Mouse (Mus musculus): Measurements from ENCODE around the gene Plxnc1. TPM values are rescaled to one million over a fixed set of nuclear protein-coding genes. Genes with fewer than 3 reads are reported as not detected.

Plxnc1 gene
- polyA plus RNA-seq, 1 experiment from 2014 or later, result 1.9 TPM

DNA sequence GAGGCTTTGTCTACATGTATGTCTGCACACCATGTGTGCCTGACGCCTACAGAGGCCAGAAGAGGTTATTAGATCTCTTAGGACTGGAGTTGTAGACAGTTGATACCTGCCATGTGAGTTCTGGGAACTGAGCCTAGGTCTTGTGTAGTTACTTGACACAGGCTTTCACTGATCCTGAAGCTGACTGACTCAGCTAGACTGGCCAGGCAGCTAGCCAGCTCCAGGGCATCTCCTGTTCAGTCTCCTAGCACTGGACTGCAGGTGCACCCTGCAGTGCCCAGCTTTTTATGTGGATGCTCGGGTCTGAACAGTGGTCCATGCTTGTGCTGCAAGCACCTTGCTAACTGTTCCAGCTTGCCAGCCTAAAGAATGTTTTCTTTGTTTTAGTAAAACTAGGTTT, 197.6 kb downstream of the Plxnc1 start:
- CTCF ChIA-PET, result interaction anchor here (1.7 kb wide), 1 partner anchor 10 kb away, joined by 7 read pairs; no protein-coding TSS in a partner anchor
- DNase-seq (ENCODE audit: low read depth, low spot score), result no peak
- ATAC-seq, result no peak
- in situ Hi-C loops (cut with MboI; ENCODE audit: low pct_unique_long_range_greater_than_20kb), result no loop called here
- TF ChIP-seq CTCF (IDR thresholded peaks at IDR 0.05), result no peak
- POLR2A ChIA-PET, result no interaction called here
- H3K27me3 ChIP-seq, result no peaks in the 10 kb centered on the region

DNA sequence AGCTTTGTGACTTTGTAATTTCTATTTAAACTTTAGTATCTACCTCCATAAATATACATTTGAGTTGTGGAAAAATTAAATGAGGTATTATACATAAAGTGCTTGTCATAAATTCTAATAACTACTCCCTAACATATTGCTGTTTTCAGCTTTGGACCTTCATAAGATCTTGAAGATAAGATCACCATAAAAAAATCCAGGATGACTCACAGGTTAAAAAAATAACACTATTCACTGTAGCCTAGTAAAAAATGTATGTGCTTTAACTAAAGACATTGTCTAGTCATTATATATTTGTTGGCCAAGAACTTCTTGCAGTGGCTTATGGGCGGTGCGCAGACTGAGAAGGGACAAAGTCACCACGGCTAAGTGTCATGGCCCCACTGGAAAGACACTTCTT, 203.2 kb downstream of the Plxnc1 start:
- in situ Hi-C loops (cut with MboI; ENCODE audit: low pct_unique_long_range_greater_than_20kb), result no loop called here
- ATAC-seq (no peak), DNase-seq (ENCODE audit: low read depth, low spot score) (no peak)
- POLR2A ChIA-PET, result no interaction called here
- TF ChIP-seq CTCF (IDR thresholded peaks at IDR 0.05), result no peak
- CTCF ChIA-PET, result interaction anchor here (1.3 kb wide), 1 partner anchor 12 kb away, joined by 3 read pairs; no protein-coding TSS in a partner anchor
- H3K27me3 ChIP-seq, result no peaks in the 10 kb centered on the region
